Mouse (Mus musculus) adrenal gland, postnatal 14 days (tissue): Measurements from ENCODE around the gene Lars2. TPM values are rescaled to one million over a fixed set of nuclear protein-coding genes. Genes with fewer than 3 reads are reported as not detected.

ENCODE experiments used
- DNase-seq: peaks from one replicate; pipeline ENCODE4 v3.0.0; 2021; ENCODE audit warnings: mixed read lengths
- total RNA-seq: library from RNA; stranded (reverse); gene quantifications from 2 replicates; pipeline ENCODE4 v1.2.3, GENCODE M21; 2021

Lars2 gene
- total RNA-seq, 1 experiment from 2014 or later = 81.4 TPM

DNA sequence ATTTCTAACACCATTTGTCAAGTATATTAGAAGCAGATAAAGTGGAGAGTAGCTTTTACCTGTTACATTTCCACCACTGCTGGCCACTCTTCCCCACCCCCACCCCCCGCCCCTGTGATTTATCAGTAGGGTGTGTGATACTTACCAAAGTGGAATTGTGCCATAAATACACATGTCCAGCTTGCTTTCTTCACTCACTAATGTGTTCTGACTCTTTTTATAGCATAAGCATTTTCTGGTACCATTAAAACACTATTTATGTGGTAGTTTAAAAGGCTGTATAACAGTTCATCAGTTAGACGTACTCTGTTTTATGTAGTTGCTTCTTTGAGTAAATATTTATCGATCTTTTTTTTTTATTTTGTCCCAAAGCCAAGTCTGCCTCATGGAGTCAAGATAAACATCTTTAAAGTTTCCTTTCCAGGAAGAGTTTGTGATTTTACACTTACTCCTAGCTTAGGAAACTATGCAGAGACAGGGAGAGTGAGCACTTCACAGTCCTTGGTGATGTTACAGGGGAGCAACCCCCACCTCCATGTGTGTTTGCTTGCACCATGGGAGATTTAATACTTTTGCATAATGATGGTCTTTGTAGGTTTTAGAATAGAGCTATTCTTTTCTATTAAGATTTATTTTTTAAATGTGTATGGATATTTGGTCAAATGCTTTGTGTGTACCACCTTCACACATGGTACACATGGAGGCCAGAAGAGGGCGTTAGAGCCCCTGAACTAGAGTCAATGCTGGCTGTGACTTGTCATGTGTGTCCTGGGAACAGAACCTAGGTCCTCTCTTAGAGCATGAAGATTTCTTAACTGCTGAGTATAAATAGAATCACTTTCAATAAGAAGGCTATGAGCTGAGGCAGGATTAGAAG, 139.8 kb downstream of the Lars2 start:
- no peak for DNase-seq

DNA sequence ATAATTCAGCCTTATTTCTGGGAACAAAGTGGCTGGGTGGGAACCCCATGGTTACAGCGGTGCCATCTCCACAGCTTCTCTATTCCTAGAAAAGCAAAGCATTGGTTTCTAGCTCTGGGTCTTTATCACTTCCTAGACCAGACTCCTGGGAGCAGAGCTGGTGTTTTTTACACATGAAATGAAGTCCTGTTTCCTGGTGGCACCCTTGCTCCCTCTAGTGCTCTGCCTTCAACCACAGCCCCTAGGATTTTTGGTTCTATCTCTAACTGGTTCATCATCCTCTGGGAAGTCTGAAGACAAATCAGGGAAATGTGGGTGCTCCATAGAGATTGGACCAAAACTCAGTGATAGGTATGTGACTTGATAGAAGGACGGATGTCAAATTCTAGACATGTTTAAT, 140.7 kb downstream of the Lars2 start:
- no peak for DNase-seq

DNA sequence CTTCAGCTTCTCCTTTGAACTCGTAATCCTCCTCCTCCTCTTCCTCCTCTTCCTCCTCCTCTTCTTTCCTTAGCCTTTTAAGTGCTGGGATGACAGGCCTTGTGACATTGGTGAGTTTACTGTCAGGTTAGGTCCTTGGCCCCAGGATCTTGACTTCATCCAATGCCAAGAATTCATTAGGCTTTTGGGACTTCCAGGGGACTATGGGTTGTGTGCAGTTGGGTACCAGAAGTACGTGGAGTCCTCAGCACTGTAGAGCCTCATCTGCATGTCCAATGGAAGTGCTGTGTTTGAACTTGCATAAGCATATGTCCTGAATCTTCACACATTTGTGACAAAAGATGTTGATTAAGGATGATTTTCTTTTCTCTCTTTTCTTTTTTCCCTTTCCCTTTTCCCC, 142.3 kb downstream of the Lars2 start:
- no peak for DNase-seq

DNA sequence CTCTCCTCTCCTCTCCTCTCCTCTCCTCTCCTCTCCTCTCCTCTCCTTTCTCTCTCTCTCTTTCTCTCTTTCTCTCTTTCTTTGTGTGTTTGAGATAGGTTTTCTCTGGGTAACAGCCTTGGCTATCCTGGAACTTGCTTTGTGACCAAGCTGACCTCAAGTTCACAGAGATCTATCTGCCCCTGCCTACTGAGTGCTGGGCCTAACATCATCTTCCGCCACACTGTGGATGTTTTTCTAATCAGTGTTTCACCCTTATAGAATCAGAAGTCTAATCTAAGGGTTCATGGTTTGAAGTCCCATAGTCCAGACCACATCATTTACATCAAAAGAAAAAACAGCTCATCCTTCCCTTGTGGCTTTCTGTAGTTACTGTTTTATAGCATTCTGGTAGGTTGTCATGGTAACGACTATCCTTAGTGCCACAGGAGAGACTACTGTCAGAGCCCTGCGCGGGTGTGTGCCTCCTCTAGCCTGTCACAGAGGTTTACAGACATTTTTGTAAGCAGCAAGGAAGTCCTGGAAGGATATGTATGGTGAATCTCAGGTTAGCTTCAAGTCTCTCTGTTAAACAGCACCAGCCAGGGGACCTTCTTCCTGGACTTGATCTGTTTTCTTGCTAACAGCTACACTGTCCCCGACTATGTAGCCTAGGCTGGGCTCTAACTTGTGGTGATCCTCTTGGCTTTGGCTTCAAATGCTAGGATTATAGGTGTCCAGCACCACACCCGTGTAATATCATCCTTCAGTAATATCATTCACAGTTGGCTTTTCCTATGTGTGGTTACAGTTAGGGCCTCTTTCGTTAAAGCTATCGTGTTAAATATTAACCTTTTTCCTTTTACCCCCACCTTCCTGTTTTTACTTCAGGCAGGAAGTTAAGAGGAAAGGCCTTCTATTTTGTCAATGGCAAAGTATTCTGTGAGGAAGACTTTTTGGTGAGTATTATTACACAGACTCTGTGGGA, 143.2 kb downstream of the Lars2 start:
- no peak for DNase-seq

DNA sequence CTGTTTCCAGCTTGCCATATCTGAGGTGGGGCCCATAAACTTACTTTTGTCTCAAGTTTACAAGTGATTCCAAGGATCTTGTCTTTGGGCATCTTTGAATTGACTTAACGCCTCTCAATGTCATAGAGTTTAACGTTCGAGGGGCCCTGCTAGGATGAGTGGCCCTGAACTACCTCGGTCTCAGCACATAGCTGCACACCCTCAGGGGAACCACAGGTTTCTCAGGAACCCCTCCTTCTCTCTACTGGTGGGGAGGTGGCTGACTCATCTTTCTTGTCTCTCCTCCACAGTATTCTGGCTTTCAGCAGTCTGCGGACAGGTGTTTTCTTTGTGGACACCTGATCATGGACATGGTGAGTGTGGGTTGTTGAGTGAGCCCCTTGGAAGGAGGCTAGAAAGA, 144.2 kb downstream of the Lars2 start:
- DNase-seq = no peak

Other genes starting within 250 kb of the Lars2 start
- 41.7 and 44.4 TPM in 2 replicates for gene Clec3b, start 216.0 kb upstream of the Lars2 start, total RNA-seq
- gene Cdcp1, start 150.9 kb upstream of the Lars2 start, total RNA-seq = 0.30 and 0.85 TPM in 2 replicates
- 12.9 and 16.1 TPM in 2 replicates for gene Tmem158, start 106.2 kb upstream of the Lars2 start, total RNA-seq
- gene Limd1, start 111.8 kb downstream of the Lars2 start, total RNA-seq = 33.2 and 36.8 TPM in 2 replicates
- gene Sacm1l, start 162.8 kb downstream of the Lars2 start, total RNA-seq = 112 and 125 TPM in 2 replicates